Mouse (Mus musculus) effector memory CD4-positive, alpha-beta T cell, adult 5 months (primary cell): Measurements from ENCODE around the gene Fam118a. TPM values are rescaled to one million over a fixed set of nuclear protein-coding genes. Genes with fewer than 3 reads are reported as not detected.

Experiments used
- polyA plus RNA-seq: library from polyadenylated mRNA; unstranded; fragments of 100-300 nt; shearing (Covaris generic); gene quantifications from one replicate; pipeline ENCODE4 v1.2.1, GENCODE M21; 2017

Fam118a gene
- polyA plus RNA-seq, result 42.6 TPM

GRCm38 (mm10) chr15:85028648-85029047 lies at the start of gene Fam118a:
Fam118a (plus strand) TSS chr15:85028948.

GRCm38 (mm10) chr15:84987874-84988825 lies 40.6 kb upstream of the Fam118a start, which contains the start of gene 5031439G07Rik:
5031439G07Rik (minus strand) TSS chr15:84988551.

GRCm38 (mm10) chr15:85016951-85017664 lies 11.6 kb upstream of the Fam118a start, which contains the start of gene Upk3a:
Upk3a (plus strand) TSS chr15:85017141.

Other genes starting within 250 kb of the Fam118a start
- 2.6 TPM for gene Phf21b, start 172.9 kb upstream of the Fam118a start, polyA plus RNA-seq
- 0.11 TPM for gene Gm29666, start 108.9 kb upstream of the Fam118a start, polyA plus RNA-seq
- 83.0 TPM for gene Nup50, start 105.5 kb upstream of the Fam118a start, polyA plus RNA-seq
- gene 5031439G07Rik, start 40.4 kb upstream of the Fam118a start, polyA plus RNA-seq, result 22.1 TPM
- gene Upk3a, start 11.8 kb upstream of the Fam118a start, polyA plus RNA-seq, result not detected
- 0.12 TPM for gene Smc1b, start 103.0 kb downstream of the Fam118a start, polyA plus RNA-seq
- gene Ribc2, start 103.1 kb downstream of the Fam118a start, polyA plus RNA-seq, result not detected
- not detected for gene Fbln1, start 177.0 kb downstream of the Fam118a start, polyA plus RNA-seq